Mouse (Mus musculus): ENCODE data around the gene Srebf1. TPM values are rescaled to one million over a fixed set of nuclear protein-coding genes. Genes with fewer than 3 reads are reported as not detected.

Gene Srebf1
- polyA plus RNA-seq, 1 experiment = 64.1 TPM

DNA sequence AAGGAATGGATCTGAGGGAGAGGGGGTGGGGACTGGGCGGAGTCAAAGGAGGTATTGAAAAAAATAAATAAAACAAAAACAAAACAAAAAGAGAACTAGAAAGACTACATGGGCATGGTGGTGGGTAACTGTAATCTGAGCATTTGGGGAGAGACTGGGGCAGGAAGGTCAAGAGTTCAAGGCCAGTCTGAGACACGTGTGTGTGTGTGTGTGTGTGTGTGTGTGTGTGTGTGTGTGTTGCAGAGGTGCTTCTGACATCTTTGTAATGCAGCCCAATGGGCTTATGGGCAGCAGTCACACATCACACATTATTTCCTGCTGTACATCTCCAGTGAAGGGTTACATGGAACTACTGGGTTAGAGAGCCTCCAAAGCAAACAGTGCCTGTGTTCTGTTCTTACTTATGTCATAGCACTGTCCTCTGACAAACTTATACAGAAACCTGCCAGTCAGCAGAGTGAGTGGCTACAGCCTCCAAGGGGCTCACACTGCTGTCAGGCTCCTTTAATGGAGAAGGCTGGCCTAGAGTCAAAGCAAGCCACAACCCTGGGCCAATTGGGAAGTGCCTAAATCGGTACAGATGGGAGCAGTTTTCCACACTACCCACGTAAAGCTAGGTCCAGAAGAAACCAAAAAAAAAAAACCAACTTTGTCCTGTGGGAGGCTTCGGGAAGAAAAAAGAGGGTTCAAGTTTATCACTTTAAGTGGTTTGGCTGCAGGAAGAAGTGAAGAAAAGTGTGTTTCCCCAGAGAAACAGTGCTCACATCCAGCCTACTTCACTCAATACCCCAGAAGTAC lies 25.6 kb upstream of the Srebf1 start:
- no peaks in the 10 kb centered on the region for H3K27me3 ChIP-seq (ENCODE audit: control insufficient read depth, insufficient read depth, insufficient read length)
- H3K4me3 ChIP-seq (ENCODE audit: insufficient read depth, poor library complexity, severe bottlenecking) = no peak overlapping the region
- H3ac ChIP-seq (ENCODE audit: control insufficient read depth, insufficient read length, low read depth) = no peak overlapping the region
- no peaks in the 10 kb centered on the region for H3K79me3 ChIP-seq (ENCODE audit: low read depth)
- no peaks in the 10 kb centered on the region for H3K36me3 ChIP-seq (ENCODE audit: control insufficient read depth, insufficient read depth)
- H3K79me2 ChIP-seq (ENCODE audit: control insufficient read depth, insufficient read depth) = no peaks in the 10 kb centered on the region
- no peak for TF ChIP-seq CEBPB (IDR thresholded peaks at IDR 0.05; ENCODE audit: low read depth)

DNA sequence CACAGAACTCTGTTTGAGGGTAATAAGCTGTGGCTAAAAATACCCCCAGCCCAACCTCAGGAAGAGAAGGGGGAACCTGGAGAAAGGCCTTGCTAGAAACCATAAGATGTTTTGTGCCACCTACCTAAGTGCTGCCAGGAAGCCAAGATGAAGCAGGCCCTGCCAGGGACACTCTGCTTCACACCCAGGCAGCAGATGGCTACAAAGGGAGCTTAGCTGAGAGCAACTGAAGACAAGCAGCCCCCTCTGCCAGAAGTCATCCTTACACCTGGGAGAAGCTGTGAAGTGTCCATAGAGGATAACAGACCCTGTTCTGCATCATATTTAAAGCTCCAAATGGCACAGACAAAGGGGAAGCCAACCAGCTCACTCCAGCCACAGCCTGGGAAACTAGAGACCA lies 23.7 kb upstream of the Srebf1 start:
- no peaks in the 10 kb centered on the region for H3K79me3 ChIP-seq (ENCODE audit: low read depth)
- no peaks in the 10 kb centered on the region for H3K27me3 ChIP-seq (ENCODE audit: control insufficient read depth, insufficient read depth, insufficient read length)
- no peak overlapping the region for H3K4me3 ChIP-seq (ENCODE audit: insufficient read depth, poor library complexity, severe bottlenecking)
- no peak overlapping the region for H3ac ChIP-seq (ENCODE audit: control insufficient read depth, insufficient read length, low read depth)
- TF ChIP-seq CTCF (IDR thresholded peaks at IDR 0.05; ENCODE audit: control insufficient read depth, insufficient read depth, insufficient read length) = no peak
- no peak for TF ChIP-seq MYOD1 (IDR thresholded peaks at IDR 0.05; ENCODE audit: control insufficient read depth, insufficient read length, low read depth)
- TF ChIP-seq MAX (IDR thresholded peaks at IDR 0.05) = no peak
- no peak for TF ChIP-seq FOSL1 (IDR thresholded peaks at IDR 0.05; ENCODE audit: insufficient read depth, low read length, poor library complexity, severe bottlenecking)
- TF ChIP-seq MYOG (IDR thresholded peaks at IDR 0.05; ENCODE audit: control insufficient read depth, extremely low read depth, insufficient read length) = no peak
- TF ChIP-seq CEBPB (IDR thresholded peaks at IDR 0.05; ENCODE audit: low read depth) = no peak
- no peak for TF ChIP-seq USF1 (IDR thresholded peaks at IDR 0.05; ENCODE audit: low read depth)
- H3K36me3 ChIP-seq (ENCODE audit: control insufficient read depth, insufficient read depth) = no peaks in the 10 kb centered on the region
- no peaks in the 10 kb centered on the region for H3K79me2 ChIP-seq (ENCODE audit: control insufficient read depth, insufficient read depth)

- H3K79me2 ChIP-seq (ENCODE audit: control insufficient read depth, insufficient read depth) = no peaks in the 10 kb centered on the region
- H3K4me3 ChIP-seq (ENCODE audit: insufficient read depth, poor library complexity, severe bottlenecking) = no peak overlapping the region
- peaks cover 5% of the 10 kb centered on the region for H3K36me3 ChIP-seq (ENCODE audit: control insufficient read depth, insufficient read depth)
- no peaks in the 10 kb centered on the region for H3K27me3 ChIP-seq (ENCODE audit: control insufficient read depth, insufficient read depth, insufficient read length)
- H3ac ChIP-seq (ENCODE audit: control insufficient read depth, insufficient read length, low read depth) = no peak overlapping the region
- no peak for TF ChIP-seq FOSL1 (IDR thresholded peaks at IDR 0.05; ENCODE audit: insufficient read depth, low read length, poor library complexity, severe bottlenecking)
- TF ChIP-seq CEBPB (IDR thresholded peaks at IDR 0.05; ENCODE audit: low read depth) = no peak
- no peak for TF ChIP-seq MAX (IDR thresholded peaks at IDR 0.05)
- TF ChIP-seq USF1 (IDR thresholded peaks at IDR 0.05; ENCODE audit: low read depth) = no peak
- TF ChIP-seq CTCF (IDR thresholded peaks at IDR 0.05; ENCODE audit: control insufficient read depth, insufficient read depth, insufficient read length) = no peak
- TF ChIP-seq MYOD1 (IDR thresholded peaks at IDR 0.05; ENCODE audit: control insufficient read depth, insufficient read length, low read depth) = no peak
- TF ChIP-seq MYOG (IDR thresholded peaks at IDR 0.05; ENCODE audit: control insufficient read depth, extremely low read depth, insufficient read length) = no peak
- no peaks in the 10 kb centered on the region for H3K79me3 ChIP-seq (ENCODE audit: low read depth)
These were observed 22.2 kb upstream of the Srebf1 start for GRCm38 (mm10) chr11:60244503-60245143.

DNA sequence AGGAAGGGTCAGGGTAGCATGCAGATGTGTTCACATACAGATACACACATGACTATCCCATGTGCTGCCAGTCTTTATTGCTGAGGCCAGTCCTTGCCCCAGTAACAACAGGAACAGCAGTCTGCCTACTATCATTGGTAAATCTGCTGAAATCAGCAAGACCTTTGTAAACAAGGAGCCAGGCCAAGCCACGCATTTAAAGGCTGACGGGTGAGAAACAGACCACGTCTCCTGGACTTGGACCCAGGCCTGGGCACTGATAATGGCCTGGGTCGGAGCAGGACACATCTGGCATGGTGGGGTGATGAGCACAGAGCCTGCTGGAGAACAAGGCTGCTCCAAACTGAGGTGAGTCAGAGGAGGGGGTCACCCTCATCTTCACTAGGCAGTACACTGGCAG lies 18.1 kb upstream of the Srebf1 start:
- TF ChIP-seq CEBPB (IDR thresholded peaks at IDR 0.05; ENCODE audit: low read depth) (no peak), MAX (IDR thresholded peaks at IDR 0.05) (no peak), MYOD1 (IDR thresholded peaks at IDR 0.05; ENCODE audit: control insufficient read depth, insufficient read length, low read depth) (no peak), FOSL1 (IDR thresholded peaks at IDR 0.05; ENCODE audit: insufficient read depth, low read length, poor library complexity, severe bottlenecking) (no peak), USF1 (IDR thresholded peaks at IDR 0.05; ENCODE audit: low read depth) (no peak), MYOG (IDR thresholded peaks at IDR 0.05; ENCODE audit: control insufficient read depth, extremely low read depth, insufficient read length) (no peak), CTCF (IDR thresholded peaks at IDR 0.05; ENCODE audit: control insufficient read depth, insufficient read depth, insufficient read length) (no peak)
- Histone ChIP-seq H3K79me2 (ENCODE audit: control insufficient read depth, insufficient read depth) (no peaks in the 10 kb centered on the region), H3ac (ENCODE audit: control insufficient read depth, insufficient read length, low read depth) (no peak overlapping the region), H3K4me3 (ENCODE audit: insufficient read depth, poor library complexity, severe bottlenecking) (no peak overlapping the region), H3K36me3 (ENCODE audit: control insufficient read depth, insufficient read depth) (peaks cover 5% of the 10 kb centered on the region), H3K79me3 (ENCODE audit: low read depth) (no peaks in the 10 kb centered on the region), H3K27me3 (ENCODE audit: control insufficient read depth, insufficient read depth, insufficient read length) (no peaks in the 10 kb centered on the region)

DNA sequence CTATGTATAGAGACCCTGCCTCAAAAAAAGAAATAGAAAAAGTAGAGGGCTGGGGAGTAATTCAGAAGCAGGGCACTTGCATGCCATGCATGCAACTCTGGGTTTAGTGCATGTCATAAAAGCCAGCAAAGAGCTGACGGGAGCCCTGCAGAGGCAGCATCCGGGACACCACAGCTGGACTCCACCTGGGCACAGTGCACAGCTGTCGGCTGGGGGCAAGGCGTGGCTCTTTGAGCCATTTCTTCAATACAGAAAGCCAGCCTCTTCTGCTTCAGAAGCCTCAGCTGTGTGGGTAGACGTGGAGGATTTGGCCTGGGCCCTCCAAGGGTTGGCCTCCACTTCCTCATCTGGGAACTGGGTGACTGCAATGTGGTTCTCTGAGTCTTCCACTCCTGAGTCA lies 13.0 kb upstream of the Srebf1 start:
- Histone ChIP-seq H3ac (ENCODE audit: control insufficient read depth, insufficient read length, low read depth) (no peak overlapping the region), H3K27me3 (ENCODE audit: control insufficient read depth, insufficient read depth, insufficient read length) (no peaks in the 10 kb centered on the region), H3K4me3 (ENCODE audit: insufficient read depth, poor library complexity, severe bottlenecking) (no peak overlapping the region), H3K79me3 (ENCODE audit: low read depth) (no peaks in the 10 kb centered on the region), H3K79me2 (ENCODE audit: control insufficient read depth, insufficient read depth) (no peaks in the 10 kb centered on the region), H3K36me3 (ENCODE audit: control insufficient read depth, insufficient read depth) (peaks cover 3% of the 10 kb centered on the region)
- TF ChIP-seq USF1 (IDR thresholded peaks at IDR 0.05; ENCODE audit: low read depth) = no peak
- no peak for TF ChIP-seq CEBPB (IDR thresholded peaks at IDR 0.05; ENCODE audit: low read depth)
- no peak for TF ChIP-seq MAX (IDR thresholded peaks at IDR 0.05)
- TF ChIP-seq FOSL1 (IDR thresholded peaks at IDR 0.05; ENCODE audit: insufficient read depth, low read length, poor library complexity, severe bottlenecking) = no peak
- TF ChIP-seq CTCF (IDR thresholded peaks at IDR 0.05; ENCODE audit: control insufficient read depth, insufficient read depth, insufficient read length) = no peak
- TF ChIP-seq MYOD1 (IDR thresholded peaks at IDR 0.05; ENCODE audit: control insufficient read depth, insufficient read length, low read depth) = no peak
- no peak for TF ChIP-seq MYOG (IDR thresholded peaks at IDR 0.05; ENCODE audit: control insufficient read depth, extremely low read depth, insufficient read length)

Data from C2C12 (cell line).